Mouse (Mus musculus) central nervous system, embryonic 11.5 days (tissue): ENCODE measurements around the gene Srpk1. TPM values are rescaled to one million over a fixed set of nuclear protein-coding genes. Genes with fewer than 3 reads are reported as not detected.

Experiments used
- polyA plus RNA-seq: library from polyadenylated mRNA; depleted of rRNA; stranded (reverse); fragments of >200 nt; gene quantifications from 2 replicates; pipeline ENCODE4 v1.2.3, GENCODE M21; 2012; rRNA removed

Srpk1 gene
- 84.5 and 94.2 TPM in 2 replicates for polyA plus RNA-seq

DNA sequence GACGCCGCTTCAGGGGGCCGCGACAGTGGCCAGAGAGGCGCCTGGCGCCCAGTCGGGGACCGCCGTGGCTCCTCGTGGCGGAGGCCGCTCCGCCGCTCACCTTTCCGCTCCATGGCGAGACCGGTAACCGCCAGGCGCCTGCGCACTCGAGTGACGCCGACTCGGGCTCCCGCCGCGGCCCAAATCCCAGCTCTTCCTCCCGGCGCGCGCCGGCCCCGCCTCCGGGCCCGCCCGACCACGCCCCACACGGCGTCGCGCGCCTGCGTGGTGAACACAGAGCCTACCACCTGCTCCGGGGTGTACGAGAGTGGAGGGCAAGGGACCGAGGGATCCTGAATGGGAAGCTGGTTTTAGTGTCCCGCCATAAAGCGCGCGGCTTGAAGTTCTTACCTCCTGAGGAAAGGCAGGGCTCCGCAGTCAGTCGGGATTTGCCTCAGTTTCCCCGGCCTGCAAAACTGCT, at the start of gene Srpk1:
Gene Srpk1 (minus strand): TSS at position 410 of the 460 bp plus-strand sequence.

DNA sequence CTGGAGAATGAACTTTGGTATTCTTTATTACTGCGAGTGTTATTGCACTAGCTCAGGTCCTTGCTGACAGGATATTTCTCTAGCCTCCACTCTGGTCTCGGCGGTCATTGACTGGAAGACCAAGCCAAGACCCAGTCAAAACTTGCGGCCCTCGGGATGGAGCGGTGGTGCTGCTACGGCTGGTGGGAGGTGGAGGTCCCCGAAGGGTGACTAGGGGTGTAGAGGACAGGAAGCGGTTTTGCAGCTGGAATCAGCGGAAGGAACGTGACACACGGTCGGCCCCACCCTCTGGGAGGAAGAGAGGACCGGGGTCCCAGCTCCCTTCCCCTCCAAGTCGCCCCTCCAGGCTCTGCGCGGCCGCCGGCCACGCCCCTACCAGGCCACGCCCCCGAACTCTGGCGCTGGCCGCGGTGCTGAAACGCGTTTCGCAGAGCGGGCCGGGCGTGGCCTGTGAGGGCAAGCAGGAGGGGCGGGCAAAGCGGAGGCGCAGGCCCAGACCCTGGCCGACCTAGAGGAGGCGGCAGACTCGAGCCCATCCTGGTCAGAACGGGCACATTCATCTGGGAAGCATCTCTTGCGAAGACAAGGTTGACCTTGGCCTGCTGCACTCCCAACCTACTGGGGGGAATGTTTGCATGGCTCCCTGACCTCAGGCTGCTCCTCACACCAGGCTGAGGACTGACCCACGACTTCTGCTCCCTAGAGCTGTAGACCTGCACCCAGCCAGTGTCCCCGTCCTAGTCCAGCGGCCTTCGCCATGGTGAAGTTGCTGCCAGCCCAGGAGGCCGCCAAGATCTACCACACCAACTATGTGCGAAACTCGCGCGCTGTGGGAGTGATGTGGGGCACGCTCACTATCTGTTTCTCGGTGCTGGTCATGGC, 47.0 kb downstream of the Srpk1 start, which contains the start of gene Lhfpl5:
Gene Lhfpl5 (plus strand): TSS at position 398 of the 882 bp plus-strand sequence.

DNA sequence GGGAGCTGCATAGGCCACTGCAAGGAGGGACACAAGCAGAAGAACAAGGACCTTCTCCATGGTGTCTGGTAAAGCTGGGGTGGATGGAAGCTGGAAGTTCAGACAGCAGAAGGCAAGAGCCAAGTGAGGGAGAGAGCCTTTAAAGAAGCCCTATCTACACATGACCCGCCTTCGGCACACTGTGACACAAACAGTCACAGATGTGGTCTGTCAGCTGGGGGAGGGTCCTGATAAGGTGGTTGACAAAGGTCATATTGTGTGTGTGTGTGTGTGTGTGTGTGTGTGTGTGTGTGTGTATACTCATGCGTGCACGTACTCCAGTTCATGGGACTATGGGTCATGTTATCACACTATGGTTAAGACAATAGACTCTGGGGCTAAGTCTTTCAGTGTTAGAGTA, 61.9 kb downstream of the Srpk1 start, which contains the start of gene Clps:
Gene Clps (minus strand): TSS at position 169 of the 400 bp plus-strand sequence.

DNA sequence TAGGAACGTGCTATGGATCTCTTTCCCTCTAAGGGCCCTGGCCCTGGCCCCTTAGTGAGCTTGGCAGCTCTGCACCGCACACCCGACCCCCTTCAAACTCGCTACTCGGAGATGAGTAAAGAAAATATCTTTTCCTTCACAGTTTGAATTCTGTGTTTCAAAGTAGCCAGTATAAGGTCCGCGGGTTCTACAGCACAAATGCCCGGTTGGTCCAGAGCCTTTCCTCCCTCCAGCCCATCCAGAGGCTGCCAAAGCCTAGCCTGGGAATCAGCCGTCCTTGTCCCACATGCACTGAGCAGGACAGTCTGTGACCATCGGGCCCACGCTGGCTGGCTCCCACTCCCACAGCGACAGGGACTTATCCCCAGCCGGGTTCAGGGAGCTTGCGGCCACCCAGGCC, 73.4 kb downstream of the Srpk1 start, which contains the start of gene Clpsl2:
Gene Clpsl2 (plus strand): TSS at position 301 of the 400 bp plus-strand sequence.

Other genes starting within 250 kb of the Srpk1 start
- gene Fkbp5, start 105.2 kb downstream of the Srpk1 start, polyA plus RNA-seq = 33.1 and 70.5 TPM in 2 replicates
- 0.06 TPM in 1 of 2 replicates, not detected in the other for gene Armc12, start 91.9 kb downstream of the Srpk1 start, polyA plus RNA-seq
- not detected in 2 replicates for gene Clpsl2, start 73.3 kb downstream of the Srpk1 start, polyA plus RNA-seq
- gene Clps, start 61.9 kb downstream of the Srpk1 start, polyA plus RNA-seq = 0.16 and 0.24 TPM in 2 replicates
- gene Lhfpl5, start 47.1 kb downstream of the Srpk1 start, polyA plus RNA-seq = 0.32 and 1.0 TPM in 2 replicates
- gene Slc26a8, start 67.5 kb upstream of the Srpk1 start, polyA plus RNA-seq = 1.6 and 1.9 TPM in 2 replicates
- gene Mapk14, start 68.6 kb upstream of the Srpk1 start, polyA plus RNA-seq = 56.1 and 75.3 TPM in 2 replicates
- gene AC170998.1, start 103.4 kb upstream of the Srpk1 start, polyA plus RNA-seq = 0.64 and 0.91 TPM in 2 replicates
- 1.8 and 3.6 TPM in 2 replicates for gene Mapk13, start 146.6 kb upstream of the Srpk1 start, polyA plus RNA-seq
- 59.1 and 59.8 TPM in 2 replicates for gene Brpf3, start 178.4 kb upstream of the Srpk1 start, polyA plus RNA-seq
- gene Pnpla1, start 235.7 kb upstream of the Srpk1 start, polyA plus RNA-seq = 0.01 and 0.05 TPM in 2 replicates